ENCODE assay signal across 21 mouse cellular contexts in genomic region chr11:108876633-108877205, GRCm38 (mm10). TPM values are rescaled to one million over a fixed set of nuclear protein-coding genes. Genes with fewer than 3 reads are reported as not detected.
DNase-seq lines count a peak whose midpoint lies in the region; ATAC-seq and TF ChIP-seq lines count a peak whose summit lies in the region.
"Had no signal": no experiment of that assay in that cellular context is flagged by ENCODE, and none has a peak within 500 bp of the region (broad histone marks: within the 10 kb centered on the region; RNA-seq: fewer than 3 reads in every experiment).

No protein-coding gene starts in this region.

- TF ChIP-seq CTCF in intestine, postnatal 0 days (IDR thresholded peaks at IDR 0.05; ENCODE audit: low read depth): no peak
- TF ChIP-seq CTCF in lung, adult 2 months (IDR thresholded peaks at IDR 0.05; ENCODE audit: insufficient read depth, low read length): no peak
- no peak for TF ChIP-seq CTCF in stomach, postnatal 0 days (IDR thresholded peaks at IDR 0.05; ENCODE audit: low read depth)

- peak; percentile 47 to 63 for DNase-seq in lung, adult 18-20 months
- DNase-seq in lung, adult 2 months: no peak
- DNase-seq in stomach, postnatal 0 days (ENCODE audit: low spot score): peak; percentile 23
- DNase-seq in hindbrain, embryonic 10.5 days (ENCODE audit: low spot score): no peak
- no peak for DNase-seq in frontal cortex, adult 2 months (ENCODE audit: extremely low spot score in 1 of 2, low spot score in 1 of 2)
- DNase-seq: B cell, adult 2 months; cerebellum, adult 11-12 months; cerebellum, postnatal 36 days; gastrocnemius, postnatal 36 days; heart, postnatal 14 days; liver; retina, postnatal 1 day; thymus, postnatal 36 days had no signal

- H3K9ac ChIP-seq in intestine, postnatal 0 days (ENCODE audit: low read depth, low read length): no peak overlapping the region
- H3K9ac ChIP-seq in intestine, embryonic 15.5 days: no peak overlapping the region
- H3K9ac ChIP-seq in lung, embryonic 15.5 days: no peak overlapping the region
- no peak overlapping the region for H3K9ac ChIP-seq in stomach, postnatal 0 days (ENCODE audit: low read length)
- H3K9ac ChIP-seq: forebrain, embryonic 13.5 days; hindbrain, embryonic 15.5 days; midbrain, embryonic 12.5 days; neural tube, embryonic 15.5 days had no signal

- no peak overlapping the region for H3K27ac ChIP-seq in intestine, postnatal 0 days (ENCODE audit: low read depth, low read length)
- H3K27ac ChIP-seq in intestine, embryonic 15.5 days: no peak overlapping the region
- H3K27ac ChIP-seq in lung, embryonic 15.5 days: peak overlapping the region; percentile 78
- H3K27ac ChIP-seq in stomach, postnatal 0 days (replicated peaks): no peak overlapping the region
- H3K27ac ChIP-seq in hindbrain, embryonic 10.5 days: no peak overlapping the region
- H3K27ac ChIP-seq: embryonic facial prominence, embryonic 10.5 days; forebrain, embryonic 13.5 days; hindbrain, embryonic 15.5 days; midbrain, embryonic 12.5 days; neural tube, embryonic 15.5 days had no signal

- no peaks in the 10 kb centered on the region for H3K36me3 ChIP-seq in intestine, postnatal 0 days (ENCODE audit: control insufficient read depth, insufficient read depth)
- no peaks in the 10 kb centered on the region for H3K36me3 ChIP-seq in intestine, embryonic 15.5 days
- no peaks in the 10 kb centered on the region for H3K36me3 ChIP-seq in lung, embryonic 15.5 days
- no peaks in the 10 kb centered on the region for H3K36me3 ChIP-seq in stomach, postnatal 0 days (ENCODE audit: control insufficient read depth, insufficient read depth, low read length)
- H3K36me3 ChIP-seq in hindbrain, embryonic 10.5 days: no peaks in the 10 kb centered on the region
- H3K36me3 ChIP-seq: embryonic facial prominence, embryonic 10.5 days; hindbrain, embryonic 15.5 days; midbrain, embryonic 12.5 days; neural tube, embryonic 15.5 days had no signal

- no peak overlapping the region for H3K4me2 ChIP-seq in intestine, postnatal 0 days (replicated peaks; ENCODE audit: low read depth)
- H3K4me2 ChIP-seq in intestine, embryonic 15.5 days (replicated peaks): no peak overlapping the region
- H3K4me2 ChIP-seq in lung, embryonic 15.5 days: no peak overlapping the region
- H3K4me2 ChIP-seq in stomach, postnatal 0 days (replicated peaks; ENCODE audit: low read depth): no peak overlapping the region
- H3K4me2 ChIP-seq: forebrain, embryonic 13.5 days; hindbrain, embryonic 15.5 days; midbrain, embryonic 12.5 days; neural tube, embryonic 15.5 days had no signal

- no peaks in the 10 kb centered on the region for H3K9me3 ChIP-seq in intestine, postnatal 0 days (ENCODE audit: control insufficient read depth)
- no peaks in the 10 kb centered on the region for H3K9me3 ChIP-seq in intestine, embryonic 15.5 days
- H3K9me3 ChIP-seq in lung, embryonic 15.5 days: no peaks in the 10 kb centered on the region
- H3K9me3 ChIP-seq in stomach, postnatal 0 days (ENCODE audit: control insufficient read depth, low read length): no peaks in the 10 kb centered on the region
- no peaks in the 10 kb centered on the region for H3K9me3 ChIP-seq in hindbrain, embryonic 10.5 days
- H3K9me3 ChIP-seq: embryonic facial prominence, embryonic 10.5 days; forebrain, embryonic 13.5 days; hindbrain, embryonic 15.5 days; midbrain, embryonic 12.5 days; neural tube, embryonic 15.5 days had no signal

- no peaks in the 10 kb centered on the region for H3K27me3 ChIP-seq in intestine, postnatal 0 days (replicated peaks; ENCODE audit: control insufficient read depth, insufficient read depth, low read length)
- H3K27me3 ChIP-seq in intestine, embryonic 15.5 days (replicated peaks): no peaks in the 10 kb centered on the region
- H3K27me3 ChIP-seq in lung, embryonic 15.5 days: no peaks in the 10 kb centered on the region
- H3K27me3 ChIP-seq in stomach, postnatal 0 days (ENCODE audit: control insufficient read depth, insufficient read depth, low read length): no peaks in the 10 kb centered on the region
- no peaks in the 10 kb centered on the region for H3K27me3 ChIP-seq in hindbrain, embryonic 10.5 days (ENCODE audit: insufficient read depth, poor library complexity, severe bottlenecking)
- H3K27me3 ChIP-seq: forebrain, embryonic 13.5 days; hindbrain, embryonic 15.5 days; midbrain, embryonic 12.5 days; neural tube, embryonic 15.5 days had no signal

- no peak for TF ChIP-seq POLR2A in lung, adult 2 months (IDR thresholded peaks at IDR 0.05; ENCODE audit: borderline replicate concordance, extremely low read depth, low read depth, low read length)

- 33% methylated on average over 7 of the region's 7 CpGs for WGBS in intestine, postnatal 0 days
- WGBS in intestine, embryonic 15.5 days: 46% methylated on average over 7 of the region's 7 CpGs
- WGBS in lung, adult 2 months: 31% methylated on average over 7 of the region's 7 CpGs
- 30% methylated on average over 7 of the region's 7 CpGs for WGBS in lung, embryonic 15.5 days
- WGBS in stomach, postnatal 0 days: 35% methylated on average over 7 of the region's 7 CpGs
- WGBS in hindbrain, embryonic 10.5 days: 83% methylated on average over 7 of the region's 7 CpGs

- peak; percentile 28; the same call in 1 of the 2 replicates for ATAC-seq in intestine, postnatal 0 days
- no peak for ATAC-seq in intestine, embryonic 15.5 days
- peak; percentile 93 for ATAC-seq in lung, embryonic 15.5 days (ENCODE audit: borderline replicate concordance, extremely low read depth, low FRiP score, low TSS enrichment)
- ATAC-seq in stomach, postnatal 0 days (ENCODE audit: low FRiP score, low TSS enrichment): no peak
- ATAC-seq: forebrain, embryonic 13.5 days had no signal

- H3K4me3 ChIP-seq in intestine, postnatal 0 days (ENCODE audit: low read depth, low read length): no peak overlapping the region
- no peak overlapping the region for H3K4me3 ChIP-seq in intestine, embryonic 15.5 days (replicated peaks)
- H3K4me3 ChIP-seq in lung, adult 2 months (replicated peaks; ENCODE audit: extremely low read depth, low read depth, low read length): no peak overlapping the region
- H3K4me3 ChIP-seq in lung, embryonic 15.5 days: no peak overlapping the region
- no peak overlapping the region for H3K4me3 ChIP-seq in stomach, postnatal 0 days (ENCODE audit: low read depth, low read length)
- H3K4me3 ChIP-seq in hindbrain, embryonic 10.5 days: no peak overlapping the region
- H3K4me3 ChIP-seq: embryonic facial prominence, embryonic 10.5 days; forebrain, embryonic 13.5 days; hindbrain, embryonic 15.5 days; midbrain, embryonic 12.5 days; neural tube, embryonic 15.5 days had no signal

- no peak for TF ChIP-seq EP300 in stomach, postnatal 0 days (optimal IDR thresholded peaks at IDR 0.05)

- no peaks in the 10 kb centered on the region for H3K4me1 ChIP-seq in intestine, postnatal 0 days (replicated peaks; ENCODE audit: control insufficient read depth, insufficient read depth, low read length)
- no peaks in the 10 kb centered on the region for H3K4me1 ChIP-seq in intestine, embryonic 15.5 days (replicated peaks)
- H3K4me1 ChIP-seq in lung, adult 2 months (ENCODE audit: control insufficient read depth, insufficient read depth, low read length): peaks cover 2% of the 10 kb centered on the region; the same call in 1 of the 2 replicates
- peaks cover 14% of the 10 kb centered on the region for H3K4me1 ChIP-seq in lung, embryonic 15.5 days
- no peaks in the 10 kb centered on the region; the same call in 1 of the 2 replicates for H3K4me1 ChIP-seq in stomach, postnatal 0 days (replicated peaks; ENCODE audit: control insufficient read depth, insufficient read depth)
- H3K4me1 ChIP-seq in hindbrain, embryonic 10.5 days (replicated peaks): peaks cover 13% of the 10 kb centered on the region; the same call in 1 of the 2 replicates
- H3K4me1 ChIP-seq: forebrain, embryonic 13.5 days; hindbrain, embryonic 15.5 days; midbrain, embryonic 12.5 days; neural tube, embryonic 15.5 days had no signal

RNA-seq across cellular contexts. Expression of gene Axin2, which starts 43.4 kb away (rescaled TPM):
- polyA plus RNA-seq in intestine, postnatal 0 days (2015; fragmentation: Nextera tagmentation; extraction: Ambion mirVana): 3.1 and 3.8 TPM in 2 replicates
- 4.7 and 5.4 TPM in 2 replicates for polyA plus RNA-seq in intestine, embryonic 15.5 days (2015; fragmentation: Nextera tagmentation; extraction: Ambion mirVana)
- 14.4 and 17.9 TPM in 2 replicates for polyA plus RNA-seq in lung, adult 2 months (2012; rRNA removed)
- polyA plus RNA-seq in lung, embryonic 15.5 days (2015; fragmentation: Nextera tagmentation; extraction: Ambion mirVana): 8.4 TPM in 2 replicates
- 2.6 and 2.7 TPM in 2 replicates for polyA plus RNA-seq in stomach, postnatal 0 days (2015; fragmentation: Nextera tagmentation; extraction: Ambion mirVana)
- 18.0 and 19.8 TPM in 2 replicates for polyA plus RNA-seq in hindbrain, embryonic 10.5 days (2016; fragmentation: Nextera tagmentation; extraction: Ambion mirVana)
- polyA plus RNA-seq in frontal cortex, adult 2 months (2012; rRNA removed): 24.0 and 26.5 TPM in 2 replicates

Comparison
In these comparisons a context has a peak if more than half of its experiments do, and no peak if none do; other contexts are left out.
1. ATAC-seq: peak in intestine, postnatal 0 days (single experiment) and lung, embryonic 15.5 days (single experiment); none in intestine, embryonic 15.5 days (single experiment) and stomach, postnatal 0 days (single experiment).
2. DNase-seq: peak in lung, adult 18-20 months (2 of 2) and stomach, postnatal 0 days (single experiment); none in lung, adult 2 months (single experiment), hindbrain, embryonic 10.5 days (single experiment) and frontal cortex, adult 2 months (0 of 2).